Mouse (Mus musculus) cortical plate, adult 2 months (tissue): ENCODE data around the gene Brk1.

Experiments
- CTCF ChIP-seq: fragments of 200-500 bp; IDR thresholded peaks from 2 replicates; pipeline ENCODE4 v1.5.1; 2011; ENCODE audit warnings: mild to moderate bottlenecking, control low read depth, low read length; ENCODE audit not compliant: insufficient read depth; ENCODE audit errors: extremely low read depth
- POLR2A ChIP-seq: fragments of 200-500 bp; IDR thresholded peaks from 2 replicates; pipeline ENCODE4 v1.6.1; 2011; ENCODE audit warnings: mild to moderate bottlenecking, low read length, control low read depth; ENCODE audit not compliant: insufficient read depth; ENCODE audit errors: extremely low read depth

DNA sequence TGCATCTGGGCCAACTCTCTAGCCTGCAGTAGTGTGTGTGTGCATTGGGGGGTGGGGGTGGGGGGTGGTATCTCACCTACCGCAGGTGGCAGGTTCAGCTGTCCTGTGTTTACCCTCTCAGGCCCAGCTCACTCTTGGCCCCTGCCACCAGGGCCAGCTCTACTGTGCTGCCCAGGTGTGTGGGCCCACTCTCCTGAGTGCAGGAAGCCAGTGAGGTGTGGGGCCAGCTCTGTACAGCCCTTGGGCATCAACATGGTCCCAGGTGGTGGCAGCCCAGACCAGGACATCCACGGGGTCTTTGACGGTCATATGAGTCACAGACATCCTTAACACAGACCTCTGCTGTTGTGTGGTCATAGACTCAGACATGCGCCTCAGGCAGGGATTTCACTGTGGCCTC is 28.3 kb downstream of the Brk1 start:
- TF ChIP-seq POLR2A, result no peak
- TF ChIP-seq CTCF, result no peak
